In the genomic region with DNA sequence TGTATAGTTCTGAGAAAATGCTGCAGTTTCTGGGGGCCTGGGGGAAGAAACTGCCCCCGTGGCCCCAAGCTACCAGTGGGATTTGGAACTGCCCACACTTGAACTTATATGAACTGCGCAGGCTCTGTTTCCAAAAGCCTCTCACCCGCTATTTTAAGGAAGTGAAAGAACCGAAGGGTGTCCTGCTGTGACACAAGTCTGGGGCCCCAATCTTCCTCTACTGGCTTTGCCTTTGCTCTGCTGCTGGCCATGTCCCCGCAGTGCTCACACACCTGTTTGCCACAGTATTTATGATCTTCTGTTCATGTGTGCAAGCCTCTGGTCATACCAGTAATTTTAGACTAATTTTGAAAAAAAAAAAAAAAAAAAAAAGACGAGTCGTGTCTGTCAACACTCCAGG, we compare ENCODE assay signal across 8 mouse cellular contexts. TPM values are rescaled to one million over a fixed set of nuclear protein-coding genes. Genes with fewer than 3 reads are reported as not detected.
DNase-seq lines count a peak whose midpoint lies in the region; ATAC-seq and TF ChIP-seq lines count a peak whose summit lies in the region.

No protein-coding gene starts in this region.

- WGBS in heart, embryonic 15.5 days, result 36% methylated on average over 7 of the region's 7 CpGs
- whole genome bisulfite sequencing in liver, postnatal 0 days (ENCODE audit: insufficient replicate concordance), result 15% methylated on average over 7 of the region's 7 CpGs

- no peak for ATAC-seq in heart, embryonic 15.5 days (replicated peaks; ENCODE audit: insufficient number of reproducible peaks, insufficient read depth, low FRiP score, low read depth)
- no peak for ATAC-seq in liver, postnatal 0 days

- no peaks in the 10 kb centered on the region for H3K9me3 ChIP-seq in ES-E14 (ENCODE audit: control insufficient read depth, insufficient read depth, low read depth, low read length)
- H3K9me3 ChIP-seq in heart, embryonic 15.5 days (replicated peaks), result no peaks in the 10 kb centered on the region
- no peaks in the 10 kb centered on the region for H3K9me3 ChIP-seq in liver, postnatal 0 days (ENCODE audit: low read length)

- H3K4me1 ChIP-seq in ES-E14 (ENCODE audit: control insufficient read depth in 2 of 2, insufficient read depth in 2 of 2, low read length in 2 of 2, poor library complexity in 1 of 2), result peaks cover 4% of the 10 kb centered on the region in 2 experiments; a peak in 2 of 4 replicates
- peaks cover 17% of the 10 kb centered on the region for H3K4me1 ChIP-seq in heart, embryonic 15.5 days (replicated peaks)
- H3K4me1 ChIP-seq in liver, postnatal 0 days (ENCODE audit: insufficient read depth), result peaks cover 7% of the 10 kb centered on the region; the same call in 1 of the 2 replicates

- peak overlapping the region; percentile 99 for H3K4me2 ChIP-seq in heart, embryonic 15.5 days
- peak overlapping the region; percentile 69 for H3K4me2 ChIP-seq in liver, postnatal 0 days (ENCODE audit: low read depth, low read length)

- H3K4me3 ChIP-seq in ES-E14 (ENCODE audit: insufficient read depth in 1 of 2, low read depth in 1 of 2, low read length in 2 of 2, poor library complexity in 1 of 2, severe bottlenecking in 1 of 2), result peak overlapping the region; percentile 75 to 97; a peak in 2 of 4 replicates
- H3K4me3 ChIP-seq in heart, embryonic 15.5 days, result peak overlapping the region; percentile 64; the same call in 1 of the 2 replicates
- peak overlapping the region; percentile 53; the same call in 1 of the 2 replicates for H3K4me3 ChIP-seq in liver, postnatal 0 days (ENCODE audit: low read depth, low read length)

- no peak for TF ChIP-seq EP300 in liver, postnatal 0 days (IDR thresholded peaks at IDR 0.05; ENCODE audit: low read depth)

- no peaks in the 10 kb centered on the region for H3K36me3 ChIP-seq in ES-E14 (ENCODE audit: control insufficient read depth, insufficient read depth, low read length, poor library complexity, severe bottlenecking)
- no peaks in the 10 kb centered on the region for H3K36me3 ChIP-seq in heart, embryonic 15.5 days
- no peaks in the 10 kb centered on the region for H3K36me3 ChIP-seq in liver, postnatal 0 days (replicated peaks; ENCODE audit: insufficient read depth, low read length)

- peak overlapping the region; percentile 15; the same call in 1 of the 2 replicates for H3K27ac ChIP-seq in ES-E14 (ENCODE audit: insufficient read depth, low read depth, low read length, poor library complexity, severe bottlenecking)
- no peak overlapping the region for H3K27ac ChIP-seq in heart, embryonic 15.5 days
- H3K27ac ChIP-seq in liver, postnatal 0 days (ENCODE audit: low read depth), result peak overlapping the region; percentile 73

- TF ChIP-seq CTCF in liver, postnatal 0 days (IDR thresholded peaks at IDR 0.05; ENCODE audit: low read depth), result no peak

- no peaks in the 10 kb centered on the region for H3K27me3 ChIP-seq in heart, embryonic 15.5 days
- H3K27me3 ChIP-seq in liver, postnatal 0 days (ENCODE audit: insufficient read depth, low read length), result no peaks in the 10 kb centered on the region

- DNase-seq in B cell, adult 2 months, result peak; percentile 66 to 73
- no peak for DNase-seq in ES-E14 (ENCODE audit: low read depth, low spot score)
- DNase-seq in liver, postnatal 0 days, result peak; percentile 33
- DNase-seq in spleen, adult 18-20 months, result peak; percentile 48 to 49
- no peak for DNase-seq in thymus, postnatal 0 days (ENCODE audit: low spot score)
- no peak for DNase-seq in cerebellum, postnatal 14 days
- no peak for DNase-seq in testis, postnatal 14 days (ENCODE audit: low spot score)

- in situ Hi-C loops in ES-E14 (cut with MboI; ENCODE audit: low sequenced_read_pairs in 2 of 2, unreplicated experiment in 2 of 2), result no loop called here

- H3K9ac ChIP-seq in ES-E14 (ENCODE audit: insufficient read depth, low read depth, low read length, poor library complexity, severe bottlenecking), result no peak overlapping the region
- H3K9ac ChIP-seq in heart, embryonic 15.5 days, result no peak overlapping the region
- H3K9ac ChIP-seq in liver, postnatal 0 days (replicated peaks), result no peak overlapping the region

TF ChIP-seq in ES-E14, 5 proteins besides CTCF, POLR2A, EP300 and RAD21:
- no peak for TF ChIP-seq ZNF384 (IDR thresholded peaks at IDR 0.05; ENCODE audit: low read depth, low read length)
- TF ChIP-seq ZC3H11A (IDR thresholded peaks at IDR 0.05; ENCODE audit: borderline replicate concordance, low read depth, low read length), result no peak
- no peak for TF ChIP-seq MAFK (IDR thresholded peaks at IDR 0.05; ENCODE audit: insufficient read depth, low read depth, low read length)

RNA-seq across cellular contexts. Expression of a gene that starts 1.1 kb away (rescaled TPM):
- total RNA-seq in ES-E14 (2012; rRNA removed), result 6.0 and 10.8 TPM in 2 replicates
- polyA plus RNA-seq in heart, embryonic 15.5 days (2015; fragmentation: Nextera tagmentation; extraction: Ambion mirVana), result 4.4 and 5.2 TPM in 2 replicates
- 7.7 and 8.3 TPM in 2 replicates for polyA plus RNA-seq in liver, postnatal 0 days (2015; fragmentation: Nextera tagmentation; extraction: Ambion mirVana)
- 2.4 and 3.0 TPM in 2 replicates for polyA plus RNA-seq in thymus, postnatal 0 days (2015; fragmentation: Nextera tagmentation; extraction: Ambion mirVana)

RNA-seq across cellular contexts. Expression of a gene that starts 26.7 kb away (rescaled TPM):
- 0.94 and 2.7 TPM in 2 replicates for total RNA-seq in ES-E14 (2012; rRNA removed)
- 6.8 and 9.5 TPM in 2 replicates for polyA plus RNA-seq in heart, embryonic 15.5 days (2015; fragmentation: Nextera tagmentation; extraction: Ambion mirVana)
- polyA plus RNA-seq in liver, postnatal 0 days (2015; fragmentation: Nextera tagmentation; extraction: Ambion mirVana), result 1.5 and 1.6 TPM in 2 replicates
- polyA plus RNA-seq in thymus, postnatal 0 days (2015; fragmentation: Nextera tagmentation; extraction: Ambion mirVana), result 12.7 and 14.3 TPM in 2 replicates

RNA-seq across cellular contexts. Expression of a gene that starts 31.1 kb away (rescaled TPM):
- total RNA-seq in ES-E14 (2012; rRNA removed), result not detected in 2 replicates
- polyA plus RNA-seq in heart, embryonic 15.5 days (2015; fragmentation: Nextera tagmentation; extraction: Ambion mirVana), result not detected in 2 replicates
- polyA plus RNA-seq in liver, postnatal 0 days (2015; fragmentation: Nextera tagmentation; extraction: Ambion mirVana), result 0.08 TPM in 1 of 2 replicates, not detected in the other
- not detected in 2 replicates for polyA plus RNA-seq in thymus, postnatal 0 days (2015; fragmentation: Nextera tagmentation; extraction: Ambion mirVana)

Comparison
In these comparisons a context has a peak if more than half of its experiments do, and no peak if none do; other contexts are left out.
1. DNase-seq: peak in B cell, adult 2 months (2 of 2), liver, postnatal 0 days (single experiment) and spleen, adult 18-20 months (2 of 2); none in ES-E14 (single experiment), thymus, postnatal 0 days (single experiment), cerebellum, postnatal 14 days (0 of 2) and testis, postnatal 14 days (single experiment).
2. Peak in every context shown above with its lines, with median percentiles within 50 percentile points of each other: H3K4me3 ChIP-seq.